Mouse (Mus musculus): ENCODE measurements around the gene 1110008P14Rik. TPM values are rescaled to one million over a fixed set of nuclear protein-coding genes. Genes with fewer than 3 reads are reported as not detected.
A peak's percentile ranks its signal among the peaks of the same experiment; 100 is the strongest.
"Not testable (repeated sequence)": the region's sequence is repeated elsewhere in the genome, so short reads cannot be mapped to it uniquely, and the experiment has no call there.

Gene 1110008P14Rik
- polyA plus RNA-seq, 1 experiment from 2014 or later: 96.8 TPM

DNA sequence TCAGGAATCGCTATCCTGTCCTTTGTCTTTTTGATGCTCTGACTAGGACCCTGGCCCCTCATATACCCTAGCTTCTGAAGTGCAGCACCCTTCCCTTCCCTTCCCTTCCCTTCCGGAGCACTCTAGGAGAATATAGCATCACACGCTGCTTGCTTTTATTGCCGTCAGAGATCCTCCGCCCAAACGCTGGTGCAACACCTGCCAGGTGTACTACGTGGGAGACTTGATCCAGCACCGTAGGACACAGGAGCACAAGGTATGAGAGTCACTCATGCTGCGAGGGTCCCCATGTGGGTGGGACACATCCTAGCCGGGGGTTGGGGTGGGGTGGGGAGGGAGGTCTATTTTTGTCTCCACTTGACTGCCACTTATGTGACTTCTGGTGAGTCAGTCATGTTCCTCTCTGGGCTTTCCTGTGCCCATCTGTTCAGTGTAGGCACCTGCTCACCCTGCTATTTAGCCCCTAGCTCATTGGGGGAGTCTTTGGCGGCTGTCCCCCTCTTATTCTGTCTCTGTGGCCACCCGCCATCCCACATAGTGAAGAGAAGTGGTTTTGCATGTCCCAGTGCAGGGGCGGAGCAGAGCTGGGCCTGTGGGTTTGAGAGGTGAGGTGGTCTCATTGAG is 6.3 kb downstream of the 1110008P14Rik start:
- H3K4me1 ChIP-seq (replicated peaks; ENCODE audit: insufficient read depth, low read length): no peaks in the 10 kb centered on the region
- DNase-seq (ENCODE audit: low spot score): no peak

DNA sequence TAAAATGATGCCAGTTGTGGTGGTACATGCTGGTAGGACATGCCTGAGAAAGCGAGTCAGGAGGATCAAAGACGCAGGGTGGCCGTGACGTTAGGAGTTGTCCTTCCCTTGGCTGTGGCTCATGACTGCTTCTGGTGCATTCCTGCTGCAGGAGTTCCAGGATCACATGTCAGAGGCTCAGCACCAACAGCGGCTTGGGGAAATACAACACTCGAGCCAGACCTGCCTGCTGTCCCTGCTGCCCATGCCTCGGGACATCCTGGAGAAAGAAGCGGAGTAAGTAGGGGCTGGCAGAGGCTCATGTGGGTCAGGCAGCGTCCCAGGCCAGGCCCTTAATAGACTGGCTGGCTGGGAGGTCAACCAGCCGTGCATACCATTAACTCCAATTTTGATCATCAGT is 7.5 kb downstream of the 1110008P14Rik start:
- peaks cover 76% of the 10 kb centered on the region for H3K36me3 ChIP-seq (ENCODE audit: insufficient read depth, low read length)
- H3K9me3 ChIP-seq (replicated peaks; ENCODE audit: low read length): no peaks in the 10 kb centered on the region
- WGBS: 77% methylated on average over 10 of the region's 10 CpGs
- H3K27ac ChIP-seq: no peak overlapping the region
- DNase-seq (ENCODE audit: low spot score) (no peak), ATAC-seq (replicated peaks; ENCODE audit: low FRiP score, low read depth) (no peak)
- H3K4me1 ChIP-seq (replicated peaks; ENCODE audit: insufficient read depth, low read length): no peaks in the 10 kb centered on the region
- no peak for TF ChIP-seq CTCF (IDR thresholded peaks at IDR 0.05; ENCODE audit: low read depth)
- no peak overlapping the region for H3K9ac ChIP-seq (ENCODE audit: low read depth, low read length)
- no peak overlapping the region for H3K4me2 ChIP-seq (ENCODE audit: low read length)
- no peak overlapping the region for H3K4me3 ChIP-seq (replicated peaks; ENCODE audit: low read depth, low read length)
- H3K27me3 ChIP-seq (ENCODE audit: insufficient read depth, low read length): no peaks in the 10 kb centered on the region

More for the DNA sequence above, 6.3 kb downstream of the 1110008P14Rik start:
- no peaks in the 10 kb centered on the region for H3K9me3 ChIP-seq (replicated peaks; ENCODE audit: low read length)
- TF ChIP-seq CTCF (IDR thresholded peaks at IDR 0.05; ENCODE audit: low read depth): no peak
- no peaks in the 10 kb centered on the region for H3K27me3 ChIP-seq (ENCODE audit: insufficient read depth, low read length)
- no peak overlapping the region for H3K27ac ChIP-seq
- no peak for ATAC-seq (replicated peaks; ENCODE audit: low FRiP score, low read depth)
- no peak overlapping the region for H3K4me2 ChIP-seq (ENCODE audit: low read length)
- WGBS: 92% methylated on average over 13 of the region's 13 CpGs
- H3K4me3 ChIP-seq (replicated peaks; ENCODE audit: low read depth, low read length): no peak overlapping the region
- H3K36me3 ChIP-seq (ENCODE audit: insufficient read depth, low read length): peaks cover 71% of the 10 kb centered on the region
- H3K9ac ChIP-seq (ENCODE audit: low read depth, low read length): no peak overlapping the region

DNA sequence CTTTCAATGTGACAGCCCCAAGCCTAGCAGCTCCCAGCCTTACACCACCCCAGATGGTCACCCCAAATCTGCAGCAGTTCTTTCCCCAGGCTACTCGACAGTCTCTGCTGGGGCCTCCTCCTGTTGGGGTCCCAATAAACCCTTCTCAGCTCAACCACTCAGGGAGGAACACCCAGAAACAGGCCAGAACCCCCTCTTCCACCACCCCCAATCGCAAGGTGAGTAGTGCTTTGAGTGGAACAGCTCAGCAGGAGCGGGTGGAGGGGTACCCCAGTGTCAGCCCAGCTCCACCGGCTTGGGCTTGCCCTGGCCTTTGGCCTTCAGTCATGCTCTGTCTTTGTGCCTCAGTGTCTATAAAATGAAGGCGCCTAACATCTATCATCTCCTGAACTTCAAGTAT is 14.4 kb downstream of the 1110008P14Rik start:
- no peak for TF ChIP-seq CTCF (IDR thresholded peaks at IDR 0.05; ENCODE audit: low read depth)
- WGBS: 90% methylated on average over 5 of the region's 5 CpGs
- Histone ChIP-seq H3K9ac (ENCODE audit: low read depth, low read length) (no peak overlapping the region), H3K4me1 (replicated peaks; ENCODE audit: insufficient read depth, low read length) (peaks cover 7% of the 10 kb centered on the region; the same call in 1 of the 2 replicates), H3K27me3 (ENCODE audit: insufficient read depth, low read length) (no peaks in the 10 kb centered on the region), H3K36me3 (ENCODE audit: insufficient read depth, low read length) (peaks cover 40% of the 10 kb centered on the region), H3K4me2 (ENCODE audit: low read length) (no peak overlapping the region), H3K27ac (no peak overlapping the region), H3K9me3 (replicated peaks; ENCODE audit: low read length) (no peaks in the 10 kb centered on the region), H3K4me3 (replicated peaks; ENCODE audit: low read depth, low read length) (no peak overlapping the region)
- DNase-seq (ENCODE audit: low spot score) (no peak), ATAC-seq (replicated peaks; ENCODE audit: low FRiP score, low read depth) (no peak)

DNA sequence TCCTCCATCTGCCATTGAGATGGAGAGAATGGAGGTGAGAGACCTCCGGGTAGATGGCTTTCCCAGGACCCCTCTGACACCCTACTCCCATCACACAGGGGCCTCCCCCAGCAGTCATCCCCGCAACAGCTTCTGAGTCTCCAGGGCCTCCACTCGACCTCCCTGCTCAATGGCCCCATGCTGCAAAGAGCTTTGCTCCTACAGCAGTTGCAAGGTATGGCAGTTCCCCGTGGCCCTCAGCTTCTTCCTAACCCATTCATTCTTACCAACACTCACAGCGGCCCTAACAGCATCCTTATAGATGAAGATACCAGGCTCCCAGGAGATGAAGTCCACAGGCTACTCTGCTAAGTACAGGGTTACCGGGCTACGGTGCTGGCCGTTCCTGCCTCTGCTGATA is 17.6 kb downstream of the 1110008P14Rik start:
- ATAC-seq (replicated peaks; ENCODE audit: low FRiP score, low read depth): no peak
- Histone ChIP-seq H3K4me1 (replicated peaks; ENCODE audit: insufficient read depth, low read length) (peaks cover 7% of the 10 kb centered on the region; the same call in 1 of the 2 replicates), H3K9me3 (replicated peaks; ENCODE audit: low read length) (no peaks in the 10 kb centered on the region), H3K27me3 (ENCODE audit: insufficient read depth, low read length) (no peaks in the 10 kb centered on the region), H3K36me3 (ENCODE audit: insufficient read depth, low read length) (peaks cover 19% of the 10 kb centered on the region), H3K9ac (ENCODE audit: low read depth, low read length) (no peak overlapping the region), H3K27ac (no peak overlapping the region), H3K4me2 (ENCODE audit: low read length) (peak overlapping the region; percentile 85), H3K4me3 (replicated peaks; ENCODE audit: low read depth, low read length) (peak overlapping the region; percentile 76; the same call in 1 of the 2 replicates)
- DNase-seq (ENCODE audit: low spot score): no peak
- no peak for TF ChIP-seq CTCF (IDR thresholded peaks at IDR 0.05; ENCODE audit: low read depth)
- WGBS: 77% methylated on average over 8 of the region's 8 CpGs

DNA sequence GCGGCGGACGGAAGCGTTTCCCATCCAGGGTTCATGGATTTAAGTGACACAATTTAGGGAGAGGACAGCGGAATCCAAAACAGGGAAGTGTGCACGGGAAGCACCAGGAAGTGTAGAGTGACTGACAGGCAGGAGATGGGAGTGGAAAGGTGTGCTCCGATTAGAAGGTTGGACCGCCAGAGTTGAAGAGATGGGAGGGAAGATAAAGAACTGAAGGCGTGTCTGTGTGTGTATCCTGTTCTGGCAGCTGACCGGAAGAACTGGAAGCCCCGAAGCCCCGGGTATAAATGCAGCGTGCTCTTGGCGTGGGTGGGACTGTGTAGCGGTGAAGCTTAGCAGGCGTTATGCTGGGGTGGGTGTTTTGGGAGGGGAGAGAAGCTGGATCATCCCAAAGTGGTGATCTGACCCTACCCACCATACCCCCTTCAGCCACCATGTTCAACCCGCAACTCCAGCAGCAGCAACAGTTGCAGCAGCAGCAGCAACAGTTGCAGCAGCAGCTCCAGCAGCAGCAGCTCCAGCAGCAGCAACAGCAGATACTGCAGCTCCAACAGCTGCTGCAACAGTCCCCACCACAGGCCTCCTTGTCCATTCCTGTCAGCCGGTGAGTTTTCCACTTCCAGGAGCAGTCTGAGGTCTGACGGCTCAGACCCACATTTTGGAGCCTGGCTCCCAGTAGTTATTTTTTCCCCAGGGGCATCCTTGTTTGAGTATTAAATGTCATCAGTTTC is 18.2 kb downstream of the 1110008P14Rik start:
- ATAC-seq (replicated peaks; ENCODE audit: low FRiP score, low read depth): peak; percentile 43
- Histone ChIP-seq H3K36me3 (ENCODE audit: insufficient read depth, low read length) (peaks cover 19% of the 10 kb centered on the region), H3K9me3 (replicated peaks; ENCODE audit: low read length) (no peaks in the 10 kb centered on the region), H3K4me2 (ENCODE audit: low read length) (peak overlapping the region; percentile 85), H3K9ac (ENCODE audit: low read depth, low read length) (peak overlapping the region; percentile 89), H3K4me1 (replicated peaks; ENCODE audit: insufficient read depth, low read length) (peaks cover 7% of the 10 kb centered on the region; the same call in 1 of the 2 replicates), H3K27me3 (ENCODE audit: insufficient read depth, low read length) (no peaks in the 10 kb centered on the region), H3K27ac (peak overlapping the region; percentile 95), H3K4me3 (replicated peaks; ENCODE audit: low read depth, low read length) (peak overlapping the region; percentile 76)
- no peak for TF ChIP-seq CTCF (IDR thresholded peaks at IDR 0.05; ENCODE audit: low read depth)
- DNase-seq (ENCODE audit: low spot score): peak; percentile 85
- WGBS: 4% methylated on average over 19 of the region's 19 CpGs

DNA sequence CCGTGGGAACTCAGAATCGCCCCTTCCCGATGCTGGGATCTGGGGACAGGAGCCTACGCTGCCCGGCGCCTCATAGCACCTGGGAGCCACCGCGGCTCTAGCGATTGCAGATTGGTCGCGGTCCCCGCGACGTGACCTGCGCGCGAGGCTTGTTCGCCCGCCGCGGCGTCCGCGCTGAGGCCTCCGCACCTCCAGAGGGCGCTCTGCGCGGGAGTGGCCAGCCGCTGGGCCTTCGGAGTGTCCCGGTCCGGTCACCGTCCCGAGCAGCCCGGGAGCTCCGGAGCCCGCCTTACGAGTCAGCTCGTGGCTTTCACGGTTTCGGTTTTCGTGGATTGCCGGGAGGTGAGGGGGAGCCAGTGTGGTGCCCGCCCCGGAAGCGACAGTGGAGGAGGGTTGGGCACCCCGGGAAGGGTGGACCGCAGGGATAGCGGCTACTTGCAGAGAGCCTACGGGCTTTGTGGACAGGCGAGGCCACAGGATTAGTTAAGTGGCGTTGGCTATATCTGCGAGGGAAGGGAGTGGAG is 18.9 kb downstream of the 1110008P14Rik start:
- ATAC-seq (replicated peaks; ENCODE audit: low FRiP score, low read depth) (peak; percentile 85), DNase-seq (ENCODE audit: low spot score) (peak; percentile 88)
- peak; percentile 93 for TF ChIP-seq CTCF (IDR thresholded peaks at IDR 0.05; ENCODE audit: low read depth)
- Histone ChIP-seq H3K27ac (peak overlapping the region; percentile 95), H3K27me3 (ENCODE audit: insufficient read depth, low read length) (no peaks in the 10 kb centered on the region), H3K4me1 (replicated peaks; ENCODE audit: insufficient read depth, low read length) (peaks cover 7% of the 10 kb centered on the region; the same call in 1 of the 2 replicates), H3K9ac (ENCODE audit: low read depth, low read length) (peak overlapping the region; percentile 89), H3K9me3 (replicated peaks; ENCODE audit: low read length) (no peaks in the 10 kb centered on the region), H3K4me3 (replicated peaks; ENCODE audit: low read depth, low read length) (peak overlapping the region; percentile 76), H3K36me3 (ENCODE audit: insufficient read depth, low read length) (peaks cover 19% of the 10 kb centered on the region), H3K4me2 (ENCODE audit: low read length) (peak overlapping the region; percentile 85)
- WGBS: under 1% methylated on average over 53 of the region's 53 CpGs

DNA sequence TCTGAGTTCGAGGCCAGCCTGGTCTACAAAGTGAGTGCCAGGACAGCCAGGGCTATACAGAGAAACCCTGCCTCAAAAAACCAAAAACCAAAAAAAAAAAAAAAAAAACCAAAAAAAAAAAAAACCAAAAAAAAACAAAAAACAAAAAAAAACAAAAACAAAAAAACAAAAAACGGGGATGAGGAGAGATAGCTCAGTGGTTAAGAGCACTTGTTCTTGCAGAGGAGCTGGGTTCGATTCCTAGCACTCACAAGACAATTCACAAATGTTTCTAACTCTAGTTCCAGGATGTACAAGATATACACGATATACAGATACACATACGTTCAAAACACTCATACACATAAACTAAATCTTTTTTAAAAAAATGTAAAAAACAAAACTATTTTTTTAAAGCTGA is 19.5 kb downstream of the 1110008P14Rik start:
- H3K4me2 ChIP-seq (ENCODE audit: low read length): peak overlapping the region; percentile 85
- H3K27me3 ChIP-seq (ENCODE audit: insufficient read depth, low read length); H3K9me3 ChIP-seq (replicated peaks; ENCODE audit: low read length); ATAC-seq (replicated peaks; ENCODE audit: low FRiP score, low read depth); H3K4me1 ChIP-seq (replicated peaks; ENCODE audit: insufficient read depth, low read length): not testable (repeated sequence)
- H3K9ac ChIP-seq (ENCODE audit: low read depth, low read length): peak overlapping the region; percentile 89
- 32% methylated on average over 5 of the region's 5 CpGs for WGBS
- peaks cover 17% of the 10 kb centered on the region for H3K36me3 ChIP-seq (ENCODE audit: insufficient read depth, low read length)
- peak overlapping the region; percentile 95; the same call in 1 of the 2 replicates for H3K27ac ChIP-seq
- peak; percentile 27 for DNase-seq (ENCODE audit: low spot score)
- peak overlapping the region; percentile 76 for H3K4me3 ChIP-seq (replicated peaks; ENCODE audit: low read depth, low read length)
